Mouse (Mus musculus) macrophage (primary cell): ENCODE data around the gene Trim28. TPM values are rescaled to one million over a fixed set of nuclear protein-coding genes. Genes with fewer than 3 reads are reported as not detected.
A peak's percentile ranks its signal among the peaks of the same experiment; 100 is the strongest.

Experiments used
- H3K27ac ChIP-seq: fragments of 350-480 bp; formaldehyde crosslinking; 2 replicates; pipeline ENCODE4 v1.9.0; 2021
- H3K36me3 ChIP-seq: fragments of 350-480 bp; formaldehyde crosslinking; 2 replicates; pipeline ENCODE4 v1.9.0; 2021; ENCODE audit errors: inconsistent target
- H3K4me3 ChIP-seq: fragments of 350-480 bp; formaldehyde crosslinking; 2 replicates; pipeline ENCODE4 v1.9.0; 2021; ENCODE audit errors: inconsistent target
- H3K79me2 ChIP-seq: fragments of 350-480 bp; formaldehyde crosslinking; 2 replicates; pipeline ENCODE4 v1.9.0; 2021; ENCODE audit errors: inconsistent target
- WGBS: methylation state at CpG from one replicate; pipeline ENCODE4 v1.1.7; 2026; ENCODE audit warnings: inconsistent platforms; ENCODE audit not compliant: missing documents; 5-methylcytosine and 5-hydroxymethylcytosine counted together
- polyA plus RNA-seq: library from polyadenylated mRNA; stranded (reverse); fragments of 250-400 nt; gene quantifications from 3 replicates; pipeline ENCODE4 v1.2.4, GENCODE M21; 2018; ENCODE audit warnings: inconsistent platforms
- total RNA-seq, 78 experiments: library from RNA; depleted of rRNA; stranded (reverse); fragments of 250-400 nt; gene quantifications; 1 replicate in 9 of 78; 2 replicates in 24 of 78; 3 replicates in 43 of 78; 4 replicates in 2 of 78; pipeline ENCODE4 v1.2.4; 2018; ENCODE audit warnings: inconsistent platforms in 56 of 78

Trim28 gene
- total RNA-seq (2018; cell fraction: chromatin; rRNA removed), result 100 to 1,000 TPM in 14 of 26 experiments, 10 to 100 TPM in 12; 31.4 to 187 (median 105) TPM
- 100 to 1,000 TPM in 5 of 26 experiments, 10 to 100 TPM in 21; 51.8 to 113 (median 87.9) TPM for total RNA-seq (2018; cell fraction: cytosol; rRNA removed)
- 100 to 1,000 TPM in 7 of 26 experiments, 10 to 100 TPM in 19; 44.5 to 211 (median 78.7) TPM for total RNA-seq (2018; cell fraction: nucleus; rRNA removed)
- 64.2 to 120 TPM (median 85.7 TPM) in 3 replicates for polyA plus RNA-seq

- Histone ChIP-seq H3K27ac (no peak within 1 kb of the TSS), H3K36me3 (no peaks in the 10 kb centered on the region), H3K4me3 (no peak within 1 kb of the TSS), H3K79me2 (no peaks in the 10 kb centered on the region)
- 98% methylated on average over 3 of the region's 3 CpGs for WGBS
Observed at GRCm38 (mm10) chr7:12998851-12999250, at the start of gene Trim28. Gene Trim28, plus strand, starts transcription at chr7:12999114.

- Histone ChIP-seq H3K79me2 (no peaks in the 10 kb centered on the region), H3K4me3 (peak overlapping the region; percentile 53), H3K36me3 (no peaks in the 10 kb centered on the region), H3K27ac (peak overlapping the region; percentile 45)
- WGBS, result 5% methylated on average over 16 of the region's 16 CpGs
Observed at GRCm38 (mm10) chr7:12949872-12950229, 49.1 kb upstream of the Trim28 start.

- WGBS, result 17% methylated on average over 3 of the region's 3 CpGs
Observed at GRCm38 (mm10) chr7:12954896-12955295, 44.0 kb upstream of the Trim28 start.

GRCm38 (mm10) chr7:12957511-12957910 is 41.4 kb upstream of the Trim28 start:
- no peak overlapping the region for H3K27ac ChIP-seq
- 38% methylated on average over 5 of the region's 5 CpGs for WGBS
- no peak overlapping the region for H3K4me3 ChIP-seq
- no peaks in the 10 kb centered on the region for H3K79me2 ChIP-seq
- no peaks in the 10 kb centered on the region for H3K36me3 ChIP-seq

More at GRCm38 (mm10) chr7:12954896-12955295, 44.0 kb upstream of the Trim28 start:
- no peaks in the 10 kb centered on the region for H3K36me3 ChIP-seq
- no peak overlapping the region for H3K27ac ChIP-seq
- no peaks in the 10 kb centered on the region for H3K79me2 ChIP-seq
- H3K4me3 ChIP-seq, result no peak overlapping the region

DNA sequence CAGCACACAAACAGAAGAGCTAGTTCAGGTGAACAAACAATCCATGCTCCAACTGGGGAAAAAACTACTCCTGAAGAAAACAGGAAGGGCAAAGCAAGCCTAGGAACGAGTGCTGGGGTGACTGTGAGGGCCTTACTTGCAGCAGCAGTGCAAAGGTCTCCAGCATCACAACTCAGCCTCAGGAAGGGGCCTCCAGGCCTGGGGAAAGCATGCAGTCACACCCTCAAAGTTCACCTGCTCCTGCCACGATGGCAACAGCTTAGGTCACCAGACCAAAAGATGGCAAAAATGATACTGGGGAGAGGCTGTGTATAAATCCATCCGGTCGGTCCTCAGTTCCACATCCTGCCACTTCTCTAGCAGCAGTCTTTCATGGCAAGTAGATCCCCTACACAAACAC is 40.0 kb upstream of the Trim28 start:
- Histone ChIP-seq H3K27ac (no peak overlapping the region), H3K36me3 (no peaks in the 10 kb centered on the region), H3K4me3 (no peak overlapping the region), H3K79me2 (no peaks in the 10 kb centered on the region)
- 84% methylated on average over 4 of the region's 4 CpGs for WGBS

- 88% methylated on average over 4 of the region's 4 CpGs for WGBS
- Histone ChIP-seq H3K27ac (no peak overlapping the region), H3K79me2 (no peaks in the 10 kb centered on the region), H3K4me3 (no peak overlapping the region), H3K36me3 (no peaks in the 10 kb centered on the region)
Observed at GRCm38 (mm10) chr7:12959718-12960117, 39.2 kb upstream of the Trim28 start.

DNA sequence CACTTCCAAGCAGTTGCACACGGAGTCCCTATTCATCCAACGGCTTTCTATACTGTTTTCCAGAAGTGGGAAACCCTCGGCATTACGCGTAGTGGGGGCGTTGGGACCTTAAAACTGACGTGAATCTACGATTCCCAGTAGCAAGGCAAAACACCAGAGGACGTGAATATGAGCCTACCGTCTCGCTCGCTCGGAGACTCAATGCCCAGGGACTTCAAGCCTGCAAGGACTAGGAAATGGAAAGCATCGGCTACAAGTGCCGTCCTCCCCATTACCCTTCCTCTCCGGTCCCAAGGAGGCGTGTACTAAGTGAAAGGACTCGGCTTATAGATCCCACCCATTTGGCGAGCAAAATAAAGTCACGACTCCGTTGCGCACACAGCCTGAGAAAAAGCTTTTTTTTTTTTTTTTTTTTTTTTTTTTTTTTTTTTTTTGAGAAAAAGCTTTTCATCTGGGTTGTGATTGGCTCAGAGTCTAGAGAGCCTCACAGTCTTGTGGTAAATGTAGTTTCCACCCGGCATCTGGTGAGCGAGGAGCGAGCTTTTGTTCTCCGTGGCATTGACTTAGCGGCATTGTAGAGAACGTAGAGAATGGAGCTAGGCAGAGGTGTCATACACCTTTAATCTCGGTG is 37.3 kb upstream of the Trim28 start:
- under 1% methylated on average over 29 of the region's 29 CpGs for WGBS
- no peaks in the 10 kb centered on the region for H3K36me3 ChIP-seq
- H3K4me3 ChIP-seq, result peak overlapping the region; percentile 78
- peak overlapping the region; percentile 58 for H3K27ac ChIP-seq
- H3K79me2 ChIP-seq, result peaks cover under 1% of the 10 kb centered on the region; the same call in 1 of the 2 replicates

DNA sequence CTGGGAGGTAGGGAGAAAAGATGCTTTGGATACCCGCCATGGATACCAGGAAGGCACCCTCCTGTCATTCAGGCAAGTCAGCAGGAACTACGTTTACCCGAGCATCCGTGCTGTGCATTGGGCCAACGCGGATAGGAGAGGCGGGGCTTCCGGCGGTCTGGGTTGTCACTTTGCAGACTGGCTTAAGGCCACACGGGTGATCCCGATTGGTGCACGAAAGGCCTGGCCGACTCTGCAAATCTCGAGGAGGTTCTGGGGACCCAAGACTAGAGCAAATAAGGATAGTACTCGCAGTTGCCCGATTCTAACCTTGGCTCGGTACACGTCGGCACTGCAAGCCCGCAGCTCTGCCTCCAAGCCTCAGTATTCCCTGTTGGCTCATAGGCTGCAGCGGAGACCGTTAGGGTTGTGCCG is 33.2 kb upstream of the Trim28 start, which contains the start of gene Zfp324:
Gene Zfp324 (plus strand): TSS at position 161 of the 414 bp plus-strand sequence.
- Histone ChIP-seq H3K36me3 (peaks cover 16% of the 10 kb centered on the region; the same call in 1 of the 2 replicates), H3K27ac (peak within 1 kb of the TSS; percentile 81), H3K79me2 (peaks cover 22% of the 10 kb centered on the region), H3K4me3 (peak within 1 kb of the TSS; percentile 74)
- WGBS, result 0% methylated on average over 23 of the region's 23 CpGs

DNA sequence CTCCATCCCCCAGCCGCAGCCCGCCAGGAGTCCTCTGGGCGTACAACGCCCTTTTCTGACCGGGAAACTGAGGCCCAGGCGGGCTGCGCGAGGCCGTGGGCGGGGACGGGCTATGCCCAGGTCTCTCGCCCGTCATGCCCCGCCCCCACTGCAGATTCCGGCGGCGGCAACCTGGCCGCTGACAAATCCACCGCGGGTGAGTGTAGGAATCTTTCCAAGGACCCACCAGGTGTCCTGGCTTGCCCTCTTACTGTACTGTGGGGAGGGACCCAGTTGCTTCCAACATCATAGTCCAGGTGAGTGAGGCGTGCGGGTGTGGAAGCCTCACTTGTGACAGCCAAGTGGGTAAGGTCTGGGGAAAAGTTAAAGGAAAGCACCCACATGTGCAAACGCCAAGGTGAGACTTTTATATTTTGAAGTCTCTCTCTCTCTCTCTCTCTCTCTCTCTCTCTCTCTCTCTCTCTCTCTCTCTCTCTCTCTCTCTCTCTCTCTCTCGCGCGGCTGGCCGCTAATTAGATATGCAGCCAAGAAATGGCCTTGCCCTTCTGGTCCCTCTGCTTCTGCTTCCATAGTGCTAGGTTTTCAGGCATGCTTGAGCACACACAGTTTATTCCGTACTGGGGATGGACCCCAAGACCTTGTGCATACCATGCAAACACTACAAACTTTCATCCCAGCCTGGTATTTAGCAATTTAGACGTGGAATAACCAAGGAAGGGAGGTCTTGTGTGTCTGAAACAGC is 32.6 kb upstream of the Trim28 start:
- Histone ChIP-seq H3K4me3 (peak overlapping the region; percentile 74), H3K79me2 (peaks cover 22% of the 10 kb centered on the region), H3K36me3 (peaks cover 22% of the 10 kb centered on the region; the same call in 1 of the 2 replicates), H3K27ac (peak overlapping the region; percentile 81)
- under 1% methylated on average over 25 of the region's 29 CpGs for WGBS

DNA sequence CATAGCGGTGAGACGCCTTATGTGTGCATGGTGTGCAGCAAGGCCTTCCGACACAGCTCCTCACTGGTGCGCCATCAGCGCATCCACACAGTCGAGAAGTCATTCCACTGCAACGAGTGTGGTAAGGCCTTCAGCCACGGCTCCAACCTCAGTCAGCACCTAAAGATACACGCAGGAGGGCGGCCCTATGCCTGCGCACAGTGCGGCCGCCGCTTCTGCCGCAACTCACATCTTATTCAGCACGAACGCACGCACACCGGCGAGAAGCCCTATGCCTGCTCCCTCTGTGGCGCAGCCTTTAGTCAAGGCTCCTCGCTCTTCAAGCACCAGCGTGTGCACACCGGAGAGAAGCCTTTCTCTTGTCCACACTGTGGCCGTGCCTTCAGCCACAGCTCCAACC is 28.0 kb upstream of the Trim28 start:
- Histone ChIP-seq H3K79me2 (peaks cover 22% of the 10 kb centered on the region), H3K27ac (no peak overlapping the region), H3K36me3 (peaks cover 25% of the 10 kb centered on the region; the same call in 1 of the 2 replicates), H3K4me3 (no peak overlapping the region)
- 91% methylated on average over 18 of the region's 25 CpGs for WGBS

DNA sequence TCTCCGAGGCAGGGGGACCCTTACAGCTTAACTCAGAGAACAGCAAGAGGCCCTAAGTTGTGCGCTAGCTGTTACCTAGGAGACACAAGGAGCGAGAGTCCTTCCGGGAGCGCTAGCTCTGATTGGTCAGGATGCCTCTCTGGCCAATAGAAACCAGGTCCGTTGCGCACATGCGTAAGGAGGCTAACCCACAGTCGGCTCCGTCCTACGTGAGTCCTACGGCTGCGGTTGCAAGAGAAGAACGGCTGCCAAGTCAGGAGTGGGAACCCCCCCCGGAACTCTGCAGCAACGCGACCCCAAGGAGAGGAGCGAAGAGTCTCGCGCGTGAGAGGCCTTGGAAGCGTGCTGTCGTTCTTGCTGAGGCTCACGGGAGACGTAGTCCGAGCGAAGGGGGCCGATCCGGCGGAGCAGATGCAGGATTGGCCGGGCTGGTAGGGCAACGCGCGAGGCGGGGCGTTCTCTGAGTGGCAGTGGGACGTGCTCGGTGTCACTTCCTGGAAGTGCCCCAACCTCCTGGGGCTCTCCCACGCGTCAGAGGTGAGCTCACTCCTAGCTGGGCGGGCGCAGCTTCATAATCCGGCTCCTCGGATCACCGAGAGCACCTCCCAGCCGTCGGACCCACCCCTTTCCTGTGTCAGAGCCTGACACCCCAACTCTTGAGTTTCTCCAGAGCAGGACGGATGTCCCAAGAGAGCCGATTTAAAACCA is 21.1 kb upstream of the Trim28 start, which contains the start of gene Zfp446:
Gene Zfp446 (plus strand): TSS at position 167 of the 708 bp plus-strand sequence.
- Histone ChIP-seq H3K4me3 (peak within 1 kb of the TSS; percentile 70), H3K36me3 (no peaks in the 10 kb centered on the region), H3K79me2 (no peaks in the 10 kb centered on the region), H3K27ac (peak within 1 kb of the TSS; percentile 90)
- WGBS, result 0% methylated on average over 49 of the region's 49 CpGs

DNA sequence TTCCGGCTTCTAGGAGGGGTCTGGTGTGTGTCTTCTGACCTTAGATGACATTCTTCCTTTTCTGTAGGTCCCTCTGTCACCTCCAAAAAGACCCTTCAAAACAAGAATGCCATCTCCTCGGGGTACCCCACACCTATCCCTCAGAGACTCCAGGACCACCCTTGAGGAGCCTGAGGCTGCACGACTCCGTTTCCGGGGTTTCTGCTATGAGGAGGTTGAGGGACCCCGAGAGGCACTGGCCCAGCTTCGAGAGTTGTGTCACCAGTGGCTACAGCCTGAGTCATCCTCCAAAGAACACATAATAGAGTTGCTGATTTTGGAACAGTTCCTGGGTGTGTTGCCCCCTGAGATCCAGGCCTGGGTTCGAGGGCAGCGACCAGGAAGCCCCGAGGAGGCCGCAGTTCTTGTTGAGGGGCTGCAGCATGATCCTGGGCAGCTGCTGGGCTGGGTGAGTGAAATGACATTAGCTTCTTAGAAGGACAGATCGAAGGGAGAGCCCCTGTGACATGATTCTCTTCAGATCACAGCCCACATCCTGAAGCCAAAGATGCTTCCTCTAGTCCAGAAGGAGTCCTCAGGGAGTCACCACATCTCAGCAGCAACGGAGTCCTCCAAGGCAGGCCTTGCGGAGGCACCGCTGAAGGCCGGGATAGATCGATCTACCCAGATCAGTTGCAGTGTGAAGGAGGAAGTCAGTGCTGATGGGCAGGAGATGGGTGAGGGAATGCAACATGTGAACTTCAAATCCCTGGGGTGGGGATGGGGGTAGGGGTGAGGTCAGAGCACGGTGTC is 19.8 kb upstream of the Trim28 start:
- no peaks in the 10 kb centered on the region for H3K79me2 ChIP-seq
- no peaks in the 10 kb centered on the region for H3K36me3 ChIP-seq
- peak overlapping the region; percentile 76 for H3K27ac ChIP-seq
- 84% methylated on average over 18 of the region's 18 CpGs for WGBS
- H3K4me3 ChIP-seq, result no peak overlapping the region

DNA sequence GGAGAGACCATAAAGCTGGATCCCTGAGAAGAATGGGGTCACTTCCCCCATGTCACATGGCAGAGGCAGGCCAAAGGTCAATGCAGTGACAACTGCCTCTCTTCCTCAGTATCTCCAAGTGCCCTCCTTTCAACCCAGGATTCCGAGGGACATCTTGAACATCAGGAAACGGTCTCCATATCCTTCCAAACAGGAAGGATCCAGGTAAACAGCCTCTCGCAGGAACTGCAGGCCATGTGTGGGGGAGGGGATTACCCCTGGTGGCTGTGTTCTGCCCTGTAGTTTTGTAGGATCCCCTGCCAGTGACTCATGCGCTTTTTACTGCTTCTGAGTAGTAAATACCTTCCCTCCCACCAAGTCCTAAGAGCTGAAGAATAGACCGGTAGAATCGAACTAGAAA is 19.1 kb upstream of the Trim28 start:
- Histone ChIP-seq H3K36me3 (no peaks in the 10 kb centered on the region), H3K79me2 (no peaks in the 10 kb centered on the region), H3K27ac (peak overlapping the region; percentile 76; the same call in 1 of the 2 replicates), H3K4me3 (no peak overlapping the region)
- 84% methylated on average over 6 of the region's 6 CpGs for WGBS

DNA sequence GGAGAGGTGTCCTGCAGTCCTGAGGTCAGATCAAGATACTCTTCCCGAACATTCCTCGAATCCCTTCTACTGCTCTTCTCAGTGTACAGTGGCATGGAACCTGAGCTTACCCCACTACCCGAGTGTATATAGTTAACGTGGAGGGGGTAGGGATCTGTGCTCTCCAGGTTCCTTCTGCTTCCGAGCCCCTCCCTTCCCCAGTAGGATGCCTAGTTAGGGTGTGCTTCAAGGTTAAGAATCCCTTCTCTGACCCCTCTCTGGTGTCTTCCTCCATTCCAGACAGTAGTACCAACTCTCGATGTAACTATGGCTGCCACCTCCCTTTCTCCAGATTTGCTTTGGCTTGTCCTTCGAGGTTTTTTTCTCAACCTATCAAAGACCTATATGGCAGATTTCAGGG is 18.6 kb upstream of the Trim28 start:
- Histone ChIP-seq H3K36me3 (no peaks in the 10 kb centered on the region), H3K27ac (no peak overlapping the region), H3K79me2 (no peaks in the 10 kb centered on the region), H3K4me3 (no peak overlapping the region)
- 98% methylated on average over 7 of the region's 7 CpGs for WGBS
